Mouse (Mus musculus) C2C12 (cell line): Measurements from ENCODE around the gene Cdadc1.
"Not testable (repeated sequence)": the region's sequence is repeated elsewhere in the genome, so short reads cannot be mapped to it uniquely, and the experiment has no call there.

Experiments
- CEBPB ChIP-seq: IDR thresholded peaks from one replicate; pipeline ENCODE4 v1.6.1; 2011; ENCODE audit warnings: low read depth, mild to moderate bottlenecking, control low read depth, moderate library complexity
- CTCF ChIP-seq: IDR thresholded peaks from one replicate; pipeline ENCODE4 v1.5.1; 2011; ENCODE audit not compliant: control insufficient read depth, insufficient read depth, insufficient read length
- USF1 ChIP-seq: IDR thresholded peaks from one replicate; pipeline ENCODE4 v1.6.1; 2011; ENCODE audit warnings: low read depth, mild to moderate bottlenecking, control low read depth, moderate library complexity

DNA sequence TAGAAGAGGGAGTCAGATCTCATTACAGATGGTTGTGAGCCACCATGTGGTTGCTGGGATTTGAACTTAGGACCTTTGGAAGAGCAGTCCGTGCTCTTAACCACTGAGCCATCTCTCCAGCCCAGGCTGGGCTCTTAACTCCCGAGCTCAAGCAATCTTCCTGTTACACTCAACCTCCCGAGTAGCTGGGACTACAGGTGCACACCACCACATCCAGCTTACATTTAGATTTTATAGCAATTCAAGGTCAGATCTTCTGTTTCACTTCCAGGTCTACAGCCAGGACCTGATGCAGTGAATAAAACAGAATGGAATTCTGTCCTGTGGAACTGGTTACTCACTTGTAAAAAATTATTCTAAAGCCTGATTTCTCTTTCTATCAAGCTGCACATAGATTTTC is 16.4 kb upstream of the Cdadc1 start:
- TF ChIP-seq CTCF, CEBPB, USF1: not testable (repeated sequence)
